Mouse (Mus musculus) CD4-positive helper T cell, adult 2 months (primary cell): ENCODE results near the gene Coq9.
A peak's percentile ranks its signal among the peaks of the same experiment; 100 is the strongest.

ENCODE experiments used
- DNase-seq: peaks from one replicate; pipeline ENCODE4 v3.0.0-alpha.2; 2012; ENCODE audit warnings: low read depth, missing footprints, low spot score

Coq9 gene

DNA sequence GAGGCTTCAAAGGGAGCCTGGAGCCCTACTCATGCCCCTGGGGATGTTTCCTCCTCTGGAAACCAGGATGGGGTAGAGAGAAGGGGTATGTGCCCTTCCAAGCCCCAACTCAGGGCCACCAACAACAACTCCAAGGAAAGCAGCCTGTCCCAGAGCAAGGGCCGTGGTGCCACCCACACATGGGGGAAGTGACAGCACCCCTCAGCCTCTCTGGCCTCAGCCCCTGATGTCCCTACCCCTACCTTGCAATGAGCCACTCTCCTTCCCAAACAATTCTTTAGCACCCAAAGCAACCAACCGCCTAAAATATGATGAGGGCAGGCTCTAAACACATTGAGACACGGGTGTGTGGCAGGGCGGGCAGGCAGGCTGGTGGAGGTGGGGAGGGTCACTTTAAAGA, 31.9 kb downstream of the Coq9 start:
- DNase-seq, result no peak

DNA sequence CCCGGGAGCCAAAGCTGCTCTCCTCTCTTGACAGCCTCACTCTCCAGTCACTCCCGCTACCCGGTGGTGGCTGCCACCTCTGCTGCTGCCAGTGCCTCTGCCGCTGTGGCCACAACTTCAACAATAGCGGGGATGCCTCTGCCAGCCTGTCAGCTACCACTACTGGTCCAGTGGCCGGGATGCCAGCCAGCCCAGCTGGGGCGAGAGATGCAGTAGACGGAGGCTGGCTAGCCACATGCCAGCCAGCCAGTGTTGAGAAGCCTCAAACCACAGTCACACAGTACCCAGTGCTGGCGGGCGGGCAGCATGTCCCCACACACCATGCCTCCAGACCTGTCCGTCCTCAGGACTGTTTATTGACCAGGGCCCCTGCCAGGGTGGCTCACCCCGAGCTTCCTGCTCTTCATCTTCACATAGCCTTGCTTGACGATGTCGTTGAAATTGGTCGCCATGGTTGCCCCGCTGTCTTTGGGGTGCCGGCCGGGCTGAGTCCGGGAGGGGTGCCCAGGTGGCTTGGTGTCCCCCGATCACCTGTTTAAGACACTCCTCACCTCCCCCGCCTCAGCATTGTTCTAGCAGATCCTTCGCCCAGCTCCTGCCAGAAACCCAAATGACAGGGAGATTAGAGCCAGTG, 32.5 kb downstream of the Coq9 start:
- peak; percentile 18 for DNase-seq

DNA sequence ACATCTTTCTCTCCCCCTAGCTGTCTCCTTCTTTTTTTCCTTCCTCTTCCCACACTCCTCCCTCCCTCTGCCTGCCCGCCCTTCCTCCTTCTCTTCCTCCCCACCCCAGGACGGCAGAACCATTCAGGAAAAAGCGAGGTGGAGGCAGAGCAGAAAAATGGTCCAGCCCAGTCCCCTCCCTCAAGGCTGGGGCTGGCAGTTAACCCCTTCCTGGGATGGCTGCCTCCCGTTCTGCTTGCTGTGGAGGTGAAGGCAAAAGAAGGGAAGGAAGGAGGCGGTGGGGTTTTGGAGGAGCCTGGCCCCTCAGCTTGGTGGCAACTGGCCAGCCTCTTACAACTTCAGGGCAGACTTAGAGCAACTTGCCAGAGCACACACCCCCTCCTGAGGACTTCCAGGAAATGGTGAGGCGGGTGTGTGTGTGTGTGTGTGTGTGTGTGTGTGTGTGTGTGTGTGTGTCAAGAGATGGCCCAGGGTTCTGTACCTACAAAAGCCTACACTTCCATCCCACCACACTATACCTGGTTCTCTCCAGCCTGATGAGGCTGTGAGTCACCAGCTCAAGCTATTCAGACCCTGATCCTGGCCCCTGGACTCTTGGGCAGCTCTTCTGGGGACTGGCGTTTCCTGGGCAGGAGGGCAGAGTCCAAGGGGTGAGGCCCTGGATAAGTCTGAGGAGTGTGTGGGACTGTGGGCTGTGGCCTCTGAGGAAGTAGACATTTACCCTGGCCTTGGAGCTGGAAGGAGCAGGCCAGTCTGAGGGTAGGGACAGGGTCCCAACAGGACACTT, 33.2 kb downstream of the Coq9 start:
- peak; percentile 62 for DNase-seq

DNA sequence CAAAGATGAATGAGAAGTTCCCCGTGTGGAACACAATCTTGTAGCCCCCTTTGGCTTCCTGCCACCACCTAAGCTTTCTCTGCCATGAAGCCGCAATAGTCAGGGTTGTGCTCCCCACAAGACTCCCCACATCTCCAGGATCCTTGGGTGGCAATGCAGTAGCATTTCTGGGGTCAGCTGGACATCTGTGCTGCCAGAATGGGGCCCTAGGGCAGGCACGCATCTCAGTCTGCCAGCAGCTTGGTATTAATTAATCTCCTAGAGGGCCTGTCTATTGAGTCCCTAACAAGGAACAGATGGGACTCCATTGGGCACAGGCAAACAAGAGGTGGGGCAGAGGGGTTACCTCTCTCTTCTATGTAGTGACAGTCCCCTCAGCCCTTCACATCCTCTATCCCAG, 34.0 kb downstream of the Coq9 start:
- DNase-seq, result no peak

DNA sequence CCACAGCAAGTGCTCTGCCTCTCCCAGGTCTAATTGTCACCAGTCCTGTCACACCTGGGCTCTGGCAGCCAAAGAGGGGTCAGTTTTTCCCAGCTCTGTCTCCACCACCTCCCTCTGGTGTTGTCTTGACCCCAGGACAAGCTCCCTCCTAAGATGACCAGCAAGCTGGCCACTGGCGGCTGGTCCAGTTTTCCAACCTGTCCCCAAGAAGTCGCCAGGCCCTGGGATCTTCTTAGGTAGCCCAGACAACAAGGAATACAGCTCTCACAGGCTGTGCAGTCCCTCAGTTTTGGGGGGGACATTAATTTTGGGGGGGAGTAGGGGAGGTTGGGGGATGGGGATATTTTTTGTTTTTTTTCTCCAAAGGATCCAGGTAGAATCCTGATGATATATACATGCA, 34.5 kb downstream of the Coq9 start:
- DNase-seq, result no peak

DNA sequence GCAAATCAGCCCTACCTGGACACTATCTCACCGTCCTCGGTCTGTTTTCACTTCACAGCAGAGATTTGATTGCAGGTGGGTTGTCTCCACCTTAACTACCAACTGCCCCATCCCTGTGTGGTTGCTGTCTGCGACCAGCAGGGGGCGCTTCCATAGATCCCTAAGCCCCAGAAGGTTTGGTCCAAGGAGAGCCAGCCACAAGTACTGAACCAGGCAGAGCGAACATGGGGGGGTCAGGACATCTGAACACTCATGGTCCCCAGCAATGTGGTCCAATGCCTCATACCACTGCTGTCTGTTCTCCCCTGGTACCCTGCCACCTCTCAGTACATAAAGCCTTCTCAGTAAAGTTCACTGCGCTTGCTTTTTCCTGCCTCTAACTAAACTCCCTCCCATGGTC, 36.2 kb downstream of the Coq9 start:
- peak; percentile 72 for DNase-seq

DNA sequence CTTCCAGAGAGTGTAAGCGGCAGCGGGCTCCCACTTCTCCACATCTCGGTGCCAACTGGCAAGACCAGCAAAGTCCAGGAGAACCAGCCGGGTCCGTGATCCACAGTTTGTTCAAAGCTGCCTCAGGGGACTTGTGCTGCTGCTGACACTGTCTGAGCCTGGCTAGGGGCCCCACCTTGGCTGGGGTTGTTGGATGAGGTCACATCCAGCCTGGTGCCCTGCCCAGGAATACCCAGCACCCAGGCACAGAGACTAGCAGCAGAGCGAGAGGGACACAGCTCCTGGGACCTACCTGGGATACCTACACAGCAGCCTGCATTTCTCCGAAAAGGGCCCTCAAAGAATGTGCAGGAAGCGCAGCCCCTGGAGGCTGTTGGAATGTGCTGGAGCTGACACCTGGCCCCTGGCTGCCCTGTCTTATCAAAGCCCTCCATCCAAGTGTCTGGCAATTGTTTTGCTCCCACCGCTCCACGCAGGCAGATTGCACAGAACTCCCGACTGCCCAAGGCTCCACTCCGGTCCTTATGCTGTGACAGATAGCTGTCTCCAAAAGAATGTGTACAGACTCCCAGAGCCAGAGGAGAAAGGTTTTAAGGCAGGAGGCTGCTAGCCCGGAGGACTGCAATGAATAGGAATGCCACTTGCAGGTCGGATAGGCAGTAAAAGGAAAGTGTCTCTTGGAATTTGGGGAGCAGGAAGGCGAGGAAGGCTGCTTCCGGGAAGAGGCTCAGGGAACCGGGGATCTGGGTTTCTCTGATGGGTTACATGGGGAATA, 37.2 kb downstream of the Coq9 start:
- no peak for DNase-seq

DNA sequence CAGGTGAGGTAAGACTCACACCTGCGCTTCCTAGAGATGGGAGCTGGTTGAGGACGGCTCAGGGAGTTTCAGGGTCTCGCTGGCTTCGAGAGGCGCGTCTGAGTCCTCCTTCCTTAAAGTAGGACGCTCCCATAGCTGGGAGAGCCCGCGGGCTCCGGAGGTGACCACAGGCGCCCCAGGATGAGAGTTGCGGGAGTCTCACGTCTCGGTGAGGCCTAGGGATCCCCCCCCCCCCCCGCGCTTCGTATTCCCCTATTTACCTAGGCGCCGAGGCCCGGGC, 37.7 kb downstream of the Coq9 start:
- no peak for DNase-seq

DNA sequence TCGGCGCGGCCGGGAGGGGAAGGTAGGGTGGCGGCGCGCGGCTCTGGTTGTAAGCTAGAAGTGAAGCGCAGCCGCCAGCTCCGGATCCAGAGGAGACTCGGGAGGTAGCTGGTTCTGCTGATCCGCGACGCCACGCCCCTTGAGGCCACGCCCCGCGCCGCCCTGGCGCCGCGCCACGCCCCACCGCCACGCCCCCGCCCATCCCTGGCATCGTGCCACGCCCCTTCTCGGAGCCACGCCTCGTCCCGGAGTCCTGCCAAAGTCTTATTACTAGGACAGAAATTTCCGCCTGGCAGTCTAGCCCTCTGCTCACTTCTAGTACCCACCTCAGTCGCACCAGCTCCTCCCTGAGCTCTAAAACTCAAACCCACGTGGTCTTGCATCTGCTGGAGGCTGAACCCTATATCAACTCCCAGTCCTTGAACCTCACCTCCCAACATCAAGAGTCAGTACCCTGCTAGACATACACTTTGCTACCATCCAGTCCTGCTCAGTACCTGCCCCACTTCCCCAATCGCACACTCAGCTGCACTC, 38.1 kb downstream of the Coq9 start, which contains the start of gene Dok4:
TSS of gene Dok4 (minus strand) at position 134 of the 534 bp plus-strand sequence.
- DNase-seq, result peak; percentile 86

DNA sequence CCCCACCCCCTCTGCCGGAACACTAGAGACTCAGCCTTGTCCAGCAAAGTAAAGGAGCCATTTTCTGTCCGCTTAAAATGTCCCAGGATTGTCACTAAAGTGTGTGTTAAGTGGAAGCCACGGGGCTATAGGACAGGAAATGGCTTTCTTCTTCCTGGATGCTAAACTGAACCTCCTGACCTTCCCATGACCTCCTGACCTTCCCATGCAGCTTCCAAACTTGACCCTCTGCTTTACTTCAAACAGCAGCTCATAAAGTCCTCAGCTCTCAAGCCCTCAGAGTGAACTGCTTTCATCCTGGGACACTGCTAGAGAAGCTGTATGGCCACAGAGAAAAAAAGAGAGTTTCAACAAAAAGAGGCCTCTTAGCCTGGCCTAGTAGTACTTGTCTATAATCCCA, 38.7 kb downstream of the Coq9 start:
- DNase-seq, result no peak

DNA sequence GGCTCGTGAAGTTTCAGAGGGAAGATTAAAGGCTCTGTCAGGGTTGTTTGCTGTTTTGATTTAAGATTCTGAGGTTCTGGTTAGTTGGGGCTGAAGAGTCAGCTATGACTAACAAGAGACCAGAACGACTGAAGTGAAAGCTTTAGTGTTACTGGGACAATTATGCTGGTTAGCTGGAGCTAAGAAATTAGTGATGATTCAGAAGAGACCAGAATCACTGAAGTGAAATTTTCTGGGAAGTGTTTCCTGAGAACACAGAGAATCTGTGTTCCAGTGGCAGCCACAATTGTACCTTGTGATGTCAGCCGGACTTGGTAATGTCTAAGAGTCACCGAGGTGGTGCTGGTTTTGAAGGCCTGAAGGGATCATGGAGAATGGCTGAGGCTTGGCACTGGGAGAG, 42.6 kb downstream of the Coq9 start:
- no peak for DNase-seq

DNA sequence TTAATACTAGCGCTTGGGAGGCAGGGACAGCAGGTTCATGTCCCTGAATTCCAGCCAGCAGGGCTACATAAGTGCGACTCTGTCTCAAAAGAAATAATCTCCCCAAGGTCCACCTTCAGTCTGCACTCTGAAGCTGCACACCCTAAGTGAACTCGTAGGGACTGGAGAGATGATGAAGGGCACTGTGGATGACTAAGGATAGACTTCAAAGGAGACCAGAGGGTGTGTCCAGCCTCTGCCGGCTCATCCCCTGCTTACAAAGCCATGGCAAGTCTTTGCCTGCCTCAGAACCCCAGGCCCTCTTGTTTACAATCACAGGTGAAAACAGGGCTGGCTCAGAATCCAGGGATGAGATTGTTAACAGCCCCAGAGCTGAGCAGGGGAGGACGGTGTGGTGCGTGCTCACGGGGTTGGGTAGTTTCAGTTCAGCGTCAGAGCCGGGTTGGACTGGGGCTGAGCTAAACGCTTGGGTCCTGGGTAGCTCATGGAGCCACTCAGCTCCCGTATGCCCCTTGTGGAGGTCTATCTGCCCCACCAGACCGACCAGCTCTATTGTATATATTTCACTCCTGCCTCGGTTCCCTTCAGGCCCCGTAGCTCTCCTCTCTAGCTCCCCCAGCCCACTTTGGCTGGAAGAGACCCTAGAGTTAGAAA, 50.4 kb downstream of the Coq9 start:
- no peak for DNase-seq

DNA sequence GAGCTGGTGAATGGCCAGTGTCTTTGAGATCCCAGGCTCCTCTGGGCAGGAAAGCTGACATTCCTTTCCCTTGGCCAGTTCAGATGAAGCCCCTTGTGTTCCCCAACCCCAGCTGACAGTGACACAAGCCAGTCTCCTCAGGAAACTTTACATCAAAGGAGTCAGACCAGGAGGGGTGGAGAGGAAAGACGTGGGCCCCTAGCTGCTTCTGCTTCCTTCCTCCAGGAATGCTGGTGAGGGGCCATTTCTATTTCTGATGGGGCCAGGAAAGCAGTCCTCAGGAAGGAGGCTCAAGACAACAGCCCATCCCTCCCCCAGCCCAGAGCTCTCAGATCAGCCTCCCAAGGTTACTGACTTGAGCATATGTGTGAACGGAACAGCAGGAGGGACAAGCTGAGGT, 54.8 kb downstream of the Coq9 start:
- no peak for DNase-seq

DNA sequence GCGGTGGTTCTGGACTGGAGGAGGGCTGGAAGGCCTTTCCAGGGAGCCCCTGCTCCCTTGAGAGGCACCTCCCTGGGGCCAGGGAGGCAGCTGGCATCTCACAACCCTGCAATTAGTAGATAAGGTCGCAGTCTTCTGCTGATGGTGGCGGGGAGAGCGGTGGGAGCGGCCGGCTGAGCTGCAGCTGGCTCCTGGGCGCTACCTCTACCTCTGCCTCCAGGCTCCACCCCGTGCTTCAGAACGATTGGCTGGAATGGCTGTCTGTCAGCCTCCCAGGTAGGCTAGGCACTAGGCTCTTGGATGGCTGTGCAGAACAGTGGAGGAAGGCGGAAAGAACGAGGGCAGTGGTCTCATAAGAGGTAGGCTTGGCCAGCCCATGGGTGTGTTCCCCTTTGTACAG, 61.1 kb downstream of the Coq9 start:
- DNase-seq, result no peak

DNA sequence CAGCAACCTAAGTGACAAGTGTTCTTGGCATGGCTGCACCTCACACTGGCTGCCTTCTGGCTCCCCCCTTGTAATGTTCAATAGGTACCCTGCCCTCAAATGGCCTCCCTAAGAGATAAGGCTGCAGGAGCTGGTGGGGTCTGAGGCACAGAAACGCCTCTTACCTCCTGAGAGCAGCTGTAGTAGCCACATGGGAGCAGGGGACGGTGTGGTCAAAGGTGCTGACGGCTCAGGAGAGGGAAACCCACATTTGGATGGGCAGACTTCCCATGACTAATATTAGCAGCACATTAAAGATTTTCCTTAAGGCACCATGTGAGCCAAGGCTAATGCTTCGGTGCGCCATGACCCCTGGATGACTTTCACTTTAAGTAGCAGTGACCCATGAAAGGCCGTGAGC, 62.5 kb downstream of the Coq9 start:
- no peak for DNase-seq

DNA sequence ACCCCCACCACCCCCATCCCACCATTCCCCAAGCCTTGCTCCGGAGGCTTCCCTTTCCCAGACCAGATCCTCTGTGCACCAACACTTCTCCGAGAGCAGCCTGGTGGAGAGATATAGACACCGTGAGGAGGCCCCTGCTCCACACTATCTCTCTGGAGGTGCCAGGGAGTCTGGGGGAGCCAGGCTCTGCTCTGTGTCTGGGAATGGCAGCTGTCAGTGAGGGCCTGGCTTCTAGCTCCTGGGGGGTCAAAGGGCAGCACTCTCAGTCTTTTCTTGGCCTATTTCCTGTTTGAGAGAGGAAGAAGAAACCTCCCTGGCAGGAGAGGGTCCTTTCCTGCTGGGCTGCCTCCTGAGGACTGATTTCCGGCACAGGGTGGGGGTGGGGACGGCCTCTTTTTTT, 62.9 kb downstream of the Coq9 start:
- DNase-seq, result no peak

DNA sequence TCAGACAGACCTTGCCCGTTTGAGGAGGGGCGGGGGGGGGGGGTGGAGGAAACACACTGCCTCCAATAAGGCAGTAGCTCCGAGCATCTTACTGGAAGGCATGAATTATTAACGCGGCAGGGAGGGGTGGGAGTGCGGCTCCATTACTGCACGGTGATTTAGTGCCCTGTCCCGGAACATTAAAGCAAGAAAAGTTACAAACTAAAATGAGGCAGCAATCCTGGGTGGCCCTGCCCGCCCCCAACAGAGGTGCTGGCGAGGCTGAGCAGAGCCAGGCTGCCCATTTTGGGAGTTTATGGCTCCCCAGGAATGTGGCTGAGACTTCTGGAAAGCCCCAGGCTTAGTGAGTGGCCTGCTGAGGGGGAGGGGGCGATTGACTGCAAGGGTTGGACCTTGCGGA, 65.6 kb downstream of the Coq9 start:
- no peak for DNase-seq
